Mouse (Mus musculus) neural tube, embryonic 10.5 days (tissue): ENCODE results near the gene Stk40.

Experiments used
- DNase-seq: peaks from one replicate; pipeline ENCODE4 v3.0.0-alpha.2; 2017; ENCODE audit warnings: low spot score; ENCODE audit errors: extremely low spot score

Gene Stk40

DNA sequence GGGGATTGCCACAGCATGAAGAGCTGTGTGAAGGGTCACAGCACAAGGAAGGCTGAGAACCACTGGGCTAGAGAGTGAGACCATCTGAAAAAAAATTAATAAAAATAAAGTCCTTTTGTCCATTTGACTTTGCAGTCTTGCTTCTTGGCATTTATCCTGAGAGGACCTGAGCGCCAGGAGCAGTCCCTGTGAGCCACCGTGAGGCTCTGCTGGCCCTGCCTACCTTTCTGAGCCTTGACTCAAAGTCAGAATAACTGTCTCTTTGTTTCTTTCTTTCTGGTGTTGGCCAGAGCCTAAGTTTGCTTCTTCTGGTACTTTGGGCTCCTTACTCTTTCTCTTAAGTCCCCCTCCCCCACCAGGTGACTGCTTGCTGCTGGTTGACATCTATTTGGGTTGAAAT lies 16.7 kb downstream of the Stk40 start:
- DNase-seq = no peak

DNA sequence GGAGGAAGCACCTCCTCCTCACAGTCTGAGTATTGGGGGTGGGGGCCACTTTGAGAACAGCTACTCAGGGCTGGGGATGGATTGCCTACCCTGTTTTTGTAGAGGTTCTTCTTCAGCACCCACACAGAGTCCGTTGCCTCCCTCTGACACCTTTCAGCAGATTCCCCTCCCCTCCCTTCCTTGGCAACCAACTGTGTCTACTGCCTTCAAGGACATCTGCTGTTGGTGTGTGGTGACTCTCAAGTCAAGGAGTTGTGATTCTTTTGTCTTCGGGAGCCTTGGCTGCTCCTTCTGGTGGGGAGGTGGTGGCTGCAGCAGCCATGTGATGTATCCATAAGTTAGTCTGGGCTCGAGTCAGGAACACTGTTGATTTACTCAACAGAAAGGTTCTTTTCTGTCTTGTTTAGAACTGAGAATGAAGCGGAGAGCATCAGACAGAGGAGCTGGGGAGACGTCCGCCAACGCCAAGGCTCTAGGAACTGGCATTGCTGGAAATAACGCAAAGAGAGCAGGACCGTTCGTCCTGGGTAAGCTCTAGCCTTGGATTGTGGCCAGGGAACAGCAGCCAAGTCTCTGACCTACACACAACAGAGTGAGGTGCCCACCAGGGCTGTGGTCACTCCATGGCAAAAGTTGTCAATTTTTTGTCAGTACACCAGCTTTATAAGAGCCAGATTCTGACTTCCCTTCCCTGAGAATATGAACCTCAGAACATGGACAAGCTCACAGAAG lies 19.7 kb downstream of the Stk40 start:
- no peak for DNase-seq

DNA sequence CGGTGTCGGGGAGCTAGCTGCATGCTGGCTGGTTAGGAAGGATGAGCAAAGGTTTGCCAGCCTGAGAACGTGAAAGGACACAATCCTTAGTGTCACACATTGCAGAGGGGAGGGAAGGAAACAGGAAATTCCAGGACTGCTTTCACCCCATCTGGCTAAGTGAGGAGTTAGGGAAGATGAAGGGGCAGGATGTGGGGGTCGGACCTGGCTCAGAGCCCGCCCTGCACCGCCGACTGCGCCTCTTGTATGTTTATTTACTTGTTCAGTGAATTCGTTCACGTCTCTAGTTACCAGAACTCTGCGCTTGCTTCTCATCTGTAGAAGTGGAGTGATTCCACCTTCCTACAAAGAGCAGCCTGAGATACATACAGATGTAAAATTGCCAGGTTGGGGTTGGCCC lies 26.7 kb downstream of the Stk40 start:
- peak; percentile 26 for DNase-seq

DNA sequence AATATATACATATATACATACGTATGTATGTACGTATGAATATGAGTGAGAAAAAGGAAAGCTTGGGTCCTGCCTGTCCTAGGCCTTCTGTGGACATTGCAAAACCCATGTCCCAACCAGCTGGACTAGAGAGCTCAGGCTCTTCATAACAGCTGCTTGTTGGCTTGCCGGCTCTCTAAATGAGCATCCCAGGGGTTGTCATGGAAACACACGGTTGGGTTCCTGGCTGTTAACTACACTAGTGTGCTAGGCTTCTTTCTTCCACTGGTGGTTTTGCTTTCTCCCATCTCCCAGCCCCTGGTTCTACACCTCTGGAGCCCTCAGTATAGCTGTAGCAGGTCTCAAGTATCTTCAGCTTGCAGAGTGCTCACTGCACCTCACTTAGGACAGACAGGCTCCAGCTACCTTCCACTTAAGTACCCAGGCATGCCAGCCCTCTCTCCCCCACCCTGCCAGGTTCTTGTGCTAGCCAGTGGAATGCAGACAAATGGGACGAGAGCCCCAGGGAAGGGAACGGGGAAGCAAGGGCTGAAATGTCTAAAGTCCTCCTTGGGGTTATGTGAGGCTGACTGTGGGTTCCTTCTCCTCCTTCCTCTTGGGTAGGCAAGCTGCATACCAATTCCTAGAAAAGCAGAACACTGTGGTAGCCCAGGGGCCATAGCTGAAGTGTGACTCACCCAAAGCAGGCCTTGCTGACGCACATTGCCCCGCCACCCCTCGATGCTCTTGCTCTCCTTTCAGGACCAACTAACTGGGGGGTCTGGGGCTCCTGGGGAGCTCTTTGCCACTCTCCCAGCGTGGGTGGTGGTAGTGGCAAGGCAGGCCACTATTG lies 27.7 kb downstream of the Stk40 start:
- DNase-seq = peak; percentile 41

DNA sequence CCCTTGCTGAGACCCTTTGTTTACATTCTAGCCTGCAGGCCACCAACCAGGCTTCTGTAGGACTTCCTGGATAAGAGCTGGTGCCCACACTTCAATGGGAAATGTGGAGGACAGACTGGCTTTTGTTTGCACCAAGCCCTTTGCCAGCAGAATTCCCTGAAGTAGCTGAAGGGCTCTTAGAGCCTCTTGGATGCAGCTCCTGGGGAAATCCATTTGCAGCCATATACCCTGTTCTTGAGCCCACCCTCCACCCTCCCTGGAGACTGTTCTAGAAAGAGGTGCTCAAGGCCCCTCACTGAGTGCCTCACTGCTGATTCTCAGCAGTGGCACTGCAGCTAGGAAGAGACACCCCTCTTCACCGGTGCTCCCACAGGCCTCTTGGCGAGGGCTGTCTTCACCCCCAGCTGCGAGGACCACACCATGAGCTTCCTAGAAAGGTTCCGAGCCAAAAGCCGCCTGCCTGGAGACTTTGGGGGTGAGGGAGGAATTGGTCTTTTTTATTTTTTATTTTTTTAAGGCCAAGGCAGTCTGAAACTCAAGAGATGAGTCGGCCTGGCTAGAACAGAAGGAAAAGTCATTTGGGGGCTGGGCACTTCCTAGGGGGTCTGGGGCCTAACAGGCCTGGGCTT lies 29.0 kb downstream of the Stk40 start:
- DNase-seq = no peak

DNA sequence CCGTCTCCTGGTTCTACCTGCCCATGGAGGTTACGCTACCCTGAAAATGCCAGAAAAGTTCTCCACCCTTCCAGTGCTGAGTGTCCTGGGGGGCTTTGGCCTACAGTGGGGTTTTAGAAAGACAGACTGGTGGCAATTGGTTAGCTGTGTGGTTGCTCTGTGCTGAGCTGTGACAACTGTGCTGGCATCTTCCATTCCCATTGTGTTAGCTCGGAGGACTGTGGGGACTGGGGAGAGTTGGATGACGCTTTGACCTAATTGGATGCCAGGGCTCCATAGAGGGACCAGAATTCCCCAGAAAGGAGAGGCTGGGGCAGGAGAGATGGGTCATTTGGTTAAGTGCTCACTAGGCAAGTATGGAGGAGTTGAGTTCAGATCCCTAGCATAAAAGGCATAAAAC lies 30.5 kb downstream of the Stk40 start:
- DNase-seq = no peak

DNA sequence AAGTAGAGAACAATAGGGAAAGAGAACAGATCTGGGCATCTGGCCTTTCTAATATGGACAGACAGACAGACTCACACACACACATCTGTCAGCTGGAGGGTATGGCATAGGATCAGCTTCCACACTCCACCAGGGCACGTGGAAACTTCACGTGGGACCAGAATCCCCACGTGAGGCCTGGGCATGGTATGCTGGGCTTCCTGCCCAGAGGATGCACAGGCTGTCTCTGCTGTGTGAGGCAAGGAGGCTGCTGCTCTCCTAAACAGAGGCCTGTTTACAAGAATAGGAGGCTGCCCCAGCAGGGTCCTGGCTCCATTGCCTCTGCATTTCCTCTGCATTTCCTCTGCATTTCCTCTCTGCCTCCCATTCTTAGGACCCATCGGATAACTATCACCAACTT lies 30.9 kb downstream of the Stk40 start:
- DNase-seq = no peak

DNA sequence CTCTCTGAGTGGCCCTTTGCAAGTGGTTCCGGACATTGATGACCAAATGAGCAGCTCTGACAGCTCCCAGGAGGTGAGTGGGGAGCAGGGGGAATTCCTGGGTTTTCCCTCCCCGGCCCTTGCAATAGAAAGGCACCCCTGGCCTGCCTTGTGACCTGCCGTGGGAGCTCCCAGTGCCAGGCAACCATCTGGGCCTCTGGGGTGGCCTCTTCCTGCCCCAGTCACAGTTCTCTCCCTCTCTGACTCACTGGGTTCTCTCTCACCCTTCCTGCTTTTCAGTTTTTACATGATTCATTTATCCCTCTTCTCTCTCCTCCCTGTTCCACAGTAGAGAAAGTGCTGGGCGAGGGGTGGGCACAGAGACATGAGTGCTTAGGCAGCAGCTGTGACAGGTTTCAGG lies 34.0 kb downstream of the Stk40 start:
- DNase-seq = no peak

DNA sequence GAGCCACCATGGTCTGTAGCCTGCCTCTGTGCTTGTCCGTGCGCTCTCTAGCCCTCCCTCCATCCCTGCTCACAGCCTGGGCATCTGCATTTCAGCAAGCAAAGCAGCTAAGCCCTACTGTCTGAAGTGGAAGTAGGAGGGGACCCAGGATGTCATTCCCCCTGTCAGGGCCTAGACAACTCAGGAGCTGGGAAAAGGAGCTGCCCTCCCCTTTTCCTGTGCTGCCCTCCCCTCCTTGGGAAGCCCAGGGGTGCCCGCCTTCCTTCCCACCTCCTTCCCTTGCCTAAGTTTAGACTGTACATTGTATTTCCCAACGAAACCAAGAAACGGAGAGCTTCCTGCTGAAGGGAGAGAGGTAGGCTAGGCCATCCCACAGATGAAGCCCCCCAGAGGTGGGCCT lies 37.3 kb downstream of the Stk40 start:
- no peak for DNase-seq

DNA sequence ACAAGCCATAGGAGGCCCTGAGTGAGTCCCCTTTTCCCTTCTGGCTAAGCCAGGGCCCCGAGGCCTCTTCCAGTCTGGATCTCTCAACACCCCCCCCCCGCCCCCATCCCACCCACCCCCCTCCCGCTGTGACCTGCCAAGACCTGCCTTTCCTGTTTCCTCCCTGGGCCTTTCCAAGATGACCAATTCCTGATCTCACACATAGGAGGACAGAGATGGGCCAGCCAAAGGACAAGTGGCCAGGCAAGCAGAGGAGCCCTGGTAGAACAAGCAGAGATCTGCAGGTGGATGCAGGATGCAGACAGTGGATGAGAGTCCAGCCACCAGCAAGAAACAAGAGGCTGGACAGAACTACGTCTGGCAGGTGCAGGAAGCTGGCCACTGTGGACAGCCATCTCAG lies 41.6 kb downstream of the Stk40 start:
- no peak for DNase-seq

DNA sequence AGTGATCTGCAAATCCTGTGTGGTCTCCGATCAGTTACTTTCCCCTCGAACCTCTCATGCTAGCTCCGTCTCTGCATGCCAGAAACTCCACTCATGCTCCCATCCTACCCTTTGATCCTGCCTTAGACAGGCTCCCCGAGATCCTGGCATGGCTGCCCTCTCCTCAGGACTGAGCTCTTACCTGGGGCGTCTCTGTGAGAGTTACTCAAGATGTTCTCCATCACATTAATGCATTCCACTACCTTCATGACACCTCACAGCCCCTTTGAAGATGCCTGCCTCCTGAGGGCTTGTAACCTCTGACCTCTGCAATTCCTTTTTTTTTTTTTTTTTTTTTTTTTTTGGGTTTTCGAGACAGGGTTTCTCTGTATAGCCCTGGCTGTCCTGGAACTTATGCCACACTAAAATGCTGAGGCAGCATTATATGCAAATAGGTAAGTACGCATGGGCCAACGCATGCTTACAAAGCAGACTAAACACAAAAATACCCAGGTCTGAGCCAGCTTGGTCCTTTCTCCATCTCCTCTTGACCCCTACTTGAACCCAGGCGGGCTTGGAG lies 43.3 kb downstream of the Stk40 start:
- peak; percentile 41 for DNase-seq

DNA sequence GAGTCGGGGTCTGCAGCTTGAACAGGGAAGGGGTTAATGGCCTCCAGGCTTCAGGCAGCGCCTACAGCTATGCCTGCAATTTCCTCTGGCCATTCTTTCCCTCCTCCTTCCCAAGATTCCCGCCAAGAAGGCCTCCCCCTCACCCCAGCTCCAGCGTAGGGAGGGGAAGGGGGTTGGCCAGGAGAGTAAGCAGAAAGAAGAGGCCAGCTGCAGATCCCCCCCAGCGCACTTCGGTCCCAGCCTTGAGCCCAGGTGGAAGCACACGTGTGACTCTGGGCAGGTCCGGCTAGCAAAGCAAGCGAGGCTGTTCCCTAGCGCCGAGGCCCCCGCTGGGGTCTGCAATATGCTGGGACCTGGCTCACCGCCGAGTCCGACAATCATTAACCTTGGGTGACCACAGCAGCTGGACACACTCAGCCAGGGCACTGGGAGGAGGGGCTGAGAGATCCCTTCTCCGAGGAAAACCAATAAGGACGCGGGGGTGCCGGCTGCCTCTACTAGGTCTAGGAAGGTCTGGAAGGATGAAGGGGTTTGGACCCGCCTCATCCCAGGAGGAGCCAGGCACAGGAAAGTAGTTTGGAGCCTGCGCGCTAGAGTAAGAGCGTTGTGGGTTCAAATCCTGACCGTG lies 43.9 kb downstream of the Stk40 start, which contains the start of gene Eva1b:
Eva1b (plus strand) TSS at position 212 of the 628 bp plus-strand sequence.
- DNase-seq = peak; percentile 86

DNA sequence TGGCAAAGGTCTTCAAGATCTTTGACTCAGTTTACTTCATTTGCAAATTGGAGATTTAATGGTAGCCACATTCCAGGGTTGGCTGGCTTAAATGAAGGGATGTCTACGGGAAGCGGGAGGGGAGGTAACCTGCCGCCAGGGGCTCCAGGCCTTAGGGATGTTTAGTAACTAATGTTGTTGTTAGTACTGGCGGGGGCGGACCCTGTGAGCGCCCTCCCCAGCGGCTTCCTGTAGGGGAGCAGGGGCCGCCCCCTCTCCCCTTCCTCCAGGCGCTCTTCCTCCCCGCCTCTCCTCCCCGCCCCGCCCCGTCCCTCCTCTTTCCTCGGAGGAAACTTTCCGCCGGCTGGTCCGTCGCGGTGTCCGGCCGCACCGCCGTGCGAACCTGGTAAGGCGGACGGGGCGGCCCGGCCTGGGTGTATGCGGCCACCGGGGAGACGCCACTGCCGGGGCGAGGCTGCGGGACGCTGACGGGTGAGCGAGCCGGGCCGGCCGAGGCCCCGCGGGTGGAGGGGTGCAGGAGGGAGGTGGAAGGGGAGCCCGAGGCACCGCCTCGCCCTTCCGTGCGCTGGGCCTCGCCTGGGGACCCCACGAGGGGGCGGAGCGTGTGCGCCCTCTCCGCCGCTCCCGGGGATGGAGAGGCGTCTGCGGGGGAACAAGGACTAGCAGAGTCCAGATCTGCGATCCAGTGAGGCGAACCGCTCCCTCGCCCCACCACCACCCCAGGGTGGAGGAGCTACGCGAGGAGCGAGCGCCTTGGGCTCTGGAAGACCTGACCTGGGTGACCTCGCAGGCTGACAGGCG lies 44.6 kb downstream of the Stk40 start:
- peak; percentile 77 for DNase-seq

DNA sequence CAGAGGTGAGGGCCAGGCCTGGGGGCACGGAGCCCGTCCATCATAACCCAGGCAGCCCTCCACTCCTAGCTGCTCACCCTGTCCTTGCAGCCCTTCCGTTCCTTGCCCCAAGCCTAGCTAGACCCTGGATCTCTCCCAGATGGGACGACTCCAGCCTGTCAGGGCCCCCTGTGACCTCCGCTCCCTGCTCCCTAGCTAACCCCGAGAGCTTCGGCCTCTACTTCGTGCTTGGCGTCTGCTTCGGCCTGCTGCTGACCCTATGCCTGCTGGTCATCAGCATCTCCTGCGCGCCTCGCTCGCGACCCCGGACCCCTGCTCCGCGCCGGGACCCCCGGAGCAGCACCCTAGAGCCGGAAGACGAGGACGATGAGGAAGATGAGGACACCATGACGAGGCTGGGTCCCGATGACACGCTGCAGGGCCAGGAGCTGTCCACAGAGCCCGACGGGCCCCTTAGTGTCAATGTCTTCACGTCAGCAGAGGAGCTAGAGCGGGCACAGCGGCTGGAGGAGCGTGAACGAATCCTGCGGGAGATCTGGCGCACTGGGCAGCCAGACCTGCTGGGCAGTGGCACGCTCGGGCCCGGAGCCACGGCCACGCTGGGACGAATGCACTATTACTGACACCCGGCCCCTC lies 45.4 kb downstream of the Stk40 start:
- DNase-seq = peak; percentile 49

DNA sequence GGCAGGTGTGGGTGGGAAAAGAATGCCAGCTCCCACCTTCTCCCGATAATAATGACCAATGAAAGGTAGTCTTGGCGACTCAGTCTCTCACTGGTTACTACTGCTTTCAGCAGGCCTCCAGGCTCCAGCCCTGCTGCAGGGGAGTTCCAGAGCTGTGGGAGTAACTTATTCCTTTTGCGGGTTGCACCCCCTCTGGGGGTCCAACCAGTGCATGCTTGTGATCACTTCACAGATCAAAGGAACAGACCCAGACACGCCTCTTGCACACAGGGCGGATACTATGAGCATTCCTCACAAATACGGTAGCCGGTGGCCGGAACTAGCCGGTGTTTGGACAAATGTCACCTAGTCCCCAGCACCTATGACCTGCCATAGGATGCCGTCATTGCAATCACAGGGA lies 46.0 kb downstream of the Stk40 start:
- DNase-seq = no peak

DNA sequence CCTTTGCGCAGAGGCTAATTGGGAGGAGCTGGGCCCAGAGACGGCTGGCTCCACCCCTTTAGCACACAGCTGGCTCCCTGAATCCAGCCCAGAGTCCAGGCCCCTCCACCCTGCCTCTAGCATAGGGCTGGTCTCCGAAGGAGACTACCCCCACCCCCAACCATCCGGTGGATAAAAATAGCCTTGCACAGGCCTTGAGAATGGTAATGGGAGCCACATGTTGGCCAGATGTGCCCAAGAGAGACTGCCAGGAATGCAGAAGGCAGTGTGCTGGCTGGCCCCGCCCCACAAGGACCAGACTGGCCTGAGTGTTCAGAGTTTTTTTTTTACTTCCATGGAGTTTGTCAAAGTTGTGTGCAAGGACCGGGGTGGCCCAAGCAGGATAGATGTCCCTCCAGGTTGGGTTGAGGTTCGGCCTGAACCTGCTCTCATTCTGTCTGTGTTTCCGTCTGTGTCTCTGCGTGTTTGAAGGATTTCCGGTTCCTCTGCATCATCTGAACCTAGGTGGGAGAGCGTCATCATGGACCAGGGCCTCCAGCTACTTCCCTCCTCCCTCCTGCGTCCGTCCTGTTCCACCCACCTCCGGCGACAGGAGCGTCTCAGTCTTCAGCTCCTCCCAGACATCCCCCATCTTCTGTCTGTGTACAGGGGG lies 46.7 kb downstream of the Stk40 start:
- DNase-seq = peak; percentile 88

DNA sequence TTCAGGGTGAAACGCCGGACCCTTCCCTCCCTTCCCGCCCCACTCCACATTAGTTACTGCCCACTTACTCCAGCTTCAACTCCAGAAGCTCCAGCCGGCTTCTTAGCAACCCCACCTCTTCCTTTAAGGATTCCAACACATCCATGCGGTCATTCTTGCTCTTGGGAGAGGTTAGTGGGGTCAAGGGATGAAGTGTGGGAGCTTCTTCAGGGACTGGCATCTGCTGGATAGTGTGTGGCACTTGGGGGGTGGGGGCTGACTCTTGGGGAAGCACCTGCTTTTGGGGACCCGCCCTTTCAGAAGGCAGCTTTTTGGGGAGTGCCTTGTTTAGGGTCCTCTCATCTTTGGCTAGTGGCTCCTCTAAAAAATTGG lies 47.2 kb downstream of the Stk40 start:
- no peak for DNase-seq

DNA sequence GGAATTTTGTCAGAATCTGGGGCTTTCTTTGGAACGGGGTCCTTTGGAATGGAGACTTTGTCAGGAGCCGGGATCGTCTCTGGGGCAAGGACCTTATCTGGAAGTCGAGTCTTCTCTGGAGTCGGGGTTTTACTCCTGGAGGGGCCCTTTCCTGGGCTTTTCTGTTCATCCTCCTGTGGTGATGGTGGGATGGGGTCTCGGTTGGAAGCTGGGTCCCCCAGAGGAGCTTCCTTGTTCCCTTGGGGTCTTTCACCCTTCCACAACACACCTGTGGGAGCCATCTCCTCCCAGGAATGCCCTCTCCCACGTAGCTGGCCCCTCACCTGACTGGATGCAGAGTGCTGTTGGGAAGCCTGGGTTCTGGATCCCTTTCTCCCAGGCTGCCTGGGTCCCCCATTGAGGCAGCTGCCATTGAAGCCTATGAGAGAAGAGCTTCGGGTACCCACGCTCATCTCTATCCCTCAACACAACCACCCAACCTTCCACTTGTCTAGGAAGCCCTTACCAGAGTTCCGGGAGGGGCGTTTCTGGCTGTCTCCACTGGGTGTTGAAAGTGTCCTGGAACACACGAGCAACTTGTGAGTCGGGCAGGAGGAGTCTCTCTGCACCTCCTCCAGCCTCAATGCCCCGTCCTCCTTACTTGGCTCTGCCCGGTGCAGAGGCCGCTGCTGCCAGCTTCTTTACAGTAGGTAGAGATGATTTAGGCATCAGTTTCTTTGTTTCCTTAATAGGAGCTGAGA lies 48.1 kb downstream of the Stk40 start:
- no peak for DNase-seq

DNA sequence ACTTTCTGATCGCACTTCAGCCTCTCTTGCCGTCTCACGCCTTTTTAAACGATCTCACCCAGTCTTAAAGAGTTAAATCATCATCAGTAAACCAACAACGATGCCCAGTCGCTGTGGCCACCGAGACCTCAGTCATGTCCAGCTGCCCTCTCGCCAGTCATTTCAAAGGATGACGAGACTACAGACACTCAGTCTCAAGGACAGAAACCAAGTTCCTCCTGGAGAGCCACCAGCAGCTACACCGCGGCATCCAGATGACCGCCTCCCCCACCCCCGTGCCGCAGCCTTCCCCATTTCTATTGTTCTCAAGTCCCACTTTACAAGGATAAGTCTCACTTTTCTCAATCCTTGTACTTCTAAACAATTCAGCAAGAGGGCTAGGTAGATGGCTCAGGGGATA lies 49.1 kb downstream of the Stk40 start:
- no peak for DNase-seq
